Mouse (Mus musculus): ENCODE results near the gene Bglap.
"Not testable (repeated sequence)": the region's sequence is repeated elsewhere in the genome, so short reads cannot be mapped to it uniquely, and the experiment has no call there.

The Bglap gene

GRCm38 (mm10) chr3:88393776-88394375, 9.6 kb upstream of the Bglap start:
- no peak for DNase-seq (ENCODE audit: extremely low spot score)

- not testable (repeated sequence) for DNase-seq (ENCODE audit: extremely low spot score)
Measured at GRCm38 (mm10) chr3:88382383-88382782, 1.9 kb downstream of the Bglap start.

GRCm38 (mm10) chr3:88381389-88382315, 2.6 kb downstream of the Bglap start:
- DNase-seq (ENCODE audit: extremely low spot score), result peak; percentile 66

- DNase-seq (ENCODE audit: extremely low spot score), result not testable (repeated sequence)
Measured at GRCm38 (mm10) chr3:88378599-88378998, 5.7 kb downstream of the Bglap start, which contains the start of gene Bglap2. Bglap2 (minus strand) TSS chr3:88378699.

GRCm38 (mm10) chr3:88376644-88377043, 7.6 kb downstream of the Bglap start:
- not testable (repeated sequence) for DNase-seq (ENCODE audit: extremely low spot score)

GRCm38 (mm10) chr3:88375750-88376626, 8.3 kb downstream of the Bglap start:
- peak; percentile 57 for DNase-seq (ENCODE audit: extremely low spot score)

- DNase-seq (ENCODE audit: extremely low spot score), result not testable (repeated sequence)
Measured at GRCm38 (mm10) chr3:88372643-88373042, 11.6 kb downstream of the Bglap start, which contains the start of gene Bglap3. Bglap3 (minus strand) TSS chr3:88372743.

- not testable (repeated sequence) for DNase-seq (ENCODE audit: extremely low spot score)
Measured at GRCm38 (mm10) chr3:88368511-88368910, 15.8 kb downstream of the Bglap start.

GRCm38 (mm10) chr3:88367517-88367916, 16.7 kb downstream of the Bglap start:
- not testable (repeated sequence) for DNase-seq (ENCODE audit: extremely low spot score)

GRCm38 (mm10) chr3:88366830-88367428, 17.3 kb downstream of the Bglap start:
- peak; percentile 15 for DNase-seq (ENCODE audit: extremely low spot score)

- no peak for DNase-seq (ENCODE audit: extremely low spot score)
Measured at GRCm38 (mm10) chr3:88365705-88366361, 18.4 kb downstream of the Bglap start.

GRCm38 (mm10) chr3:88364337-88364736, 19.9 kb downstream of the Bglap start, which contains the start of gene Paqr6:
Paqr6 (plus strand) TSS chr3:88364584.
- DNase-seq (ENCODE audit: extremely low spot score), result peak; percentile 76

GRCm38 (mm10) chr3:88363700-88364099, 20.6 kb downstream of the Bglap start:
- DNase-seq (ENCODE audit: extremely low spot score), result no peak

GRCm38 (mm10) chr3:88361612-88362313, 22.5 kb downstream of the Bglap start:
- no peak for DNase-seq (ENCODE audit: extremely low spot score)

GRCm38 (mm10) chr3:88361096-88361495, 23.2 kb downstream of the Bglap start:
- no peak for DNase-seq (ENCODE audit: extremely low spot score)

- no peak for DNase-seq (ENCODE audit: extremely low spot score)
Measured at GRCm38 (mm10) chr3:88359989-88360388, 24.3 kb downstream of the Bglap start.

GRCm38 (mm10) chr3:88359584-88359983, 24.7 kb downstream of the Bglap start:
- no peak for DNase-seq (ENCODE audit: extremely low spot score)

GRCm38 (mm10) chr3:88354396-88355165, 29.7 kb downstream of the Bglap start:
- DNase-seq (ENCODE audit: extremely low spot score), result no peak

GRCm38 (mm10) chr3:88352907-88353306, 31.4 kb downstream of the Bglap start:
- no peak for DNase-seq (ENCODE audit: extremely low spot score)
